Mouse (Mus musculus): ENCODE results near the gene Cnn1.
"Not testable (repeated sequence)": the region's sequence is repeated elsewhere in the genome, so short reads cannot be mapped to it uniquely, and the experiment has no call there.

The Cnn1 gene

GRCm38 (mm10) chr9:22075778-22076177, 23.2 kb upstream of the Cnn1 start:
- not testable (repeated sequence) for DNase-seq (ENCODE audit: low spot score in 2 of 2)

GRCm38 (mm10) chr9:22076223-22076622, 22.8 kb upstream of the Cnn1 start:
- no peak for DNase-seq (ENCODE audit: low spot score in 2 of 2)

DNA sequence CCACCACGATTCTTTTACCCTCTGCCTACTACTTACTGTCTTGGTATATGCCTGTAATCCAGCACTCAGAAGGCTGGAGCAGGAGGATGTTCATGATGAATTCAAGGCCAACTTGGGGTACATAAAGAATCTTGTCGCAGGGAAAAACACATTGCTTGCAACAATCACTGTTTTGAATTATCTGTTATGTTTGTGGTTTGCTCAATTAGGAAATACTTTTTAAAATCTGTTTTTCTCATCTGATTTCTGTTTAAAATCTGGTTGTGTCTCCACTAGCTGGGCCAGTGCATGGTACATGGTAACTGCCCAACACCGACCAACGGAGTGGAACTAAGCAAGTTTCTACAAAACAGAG, 14.4 kb upstream of the Cnn1 start:
- DNase-seq (ENCODE audit: low spot score in 2 of 2) = no peak

DNA sequence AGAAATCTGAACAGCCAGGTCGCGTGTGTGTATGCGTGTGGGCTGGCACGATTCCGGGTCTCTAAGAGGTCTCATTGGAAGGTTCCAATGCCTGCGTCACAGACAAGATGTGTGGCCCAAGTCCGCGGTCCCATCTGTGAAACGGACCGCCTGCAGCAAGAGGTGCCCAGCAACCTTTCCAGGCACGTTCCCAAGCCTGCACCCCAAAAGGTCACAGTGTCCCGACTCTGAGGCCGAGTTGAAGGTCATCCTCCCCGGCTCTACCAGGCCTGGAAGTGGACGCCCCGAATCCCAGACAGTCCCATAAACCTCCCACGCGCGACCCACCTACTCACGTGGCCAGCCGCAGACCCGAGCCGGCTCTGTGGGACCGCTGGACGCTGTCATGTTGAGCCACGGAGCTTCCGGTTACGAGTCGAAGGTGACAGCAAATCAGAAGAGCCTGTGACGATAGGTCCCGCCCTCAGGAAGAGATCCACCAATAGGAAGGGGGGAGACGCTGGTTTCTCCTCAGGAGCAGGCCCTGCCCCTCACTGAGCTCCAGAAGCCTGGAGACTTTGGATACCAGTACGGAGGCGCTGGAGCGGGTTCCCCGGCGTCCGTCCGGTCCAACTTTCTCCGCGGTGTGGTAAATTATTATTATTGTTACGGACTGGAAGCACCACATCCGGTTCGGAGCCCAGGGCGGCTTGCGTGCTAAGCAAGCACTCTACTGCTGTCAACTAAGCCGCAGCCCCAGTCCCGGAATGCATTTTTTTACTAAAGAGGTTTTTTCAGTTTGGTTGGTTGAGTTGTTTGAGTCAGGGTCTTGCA, 13.8 kb upstream of the Cnn1 start, which contains the start of gene Ecsit:
Gene Ecsit, minus strand, starts transcription at position 417 of the 813 bp plus-strand sequence.
- peak; percentile 87 to 92 for DNase-seq (ENCODE audit: low spot score in 2 of 2)

- no peak for DNase-seq (ENCODE audit: low spot score in 2 of 2)
Observed at GRCm38 (mm10) chr9:22086012-22086411, 13.0 kb upstream of the Cnn1 start.

GRCm38 (mm10) chr9:22087034-22087618, 11.9 kb upstream of the Cnn1 start:
- DNase-seq (ENCODE audit: low spot score in 2 of 2) = no peak

DNA sequence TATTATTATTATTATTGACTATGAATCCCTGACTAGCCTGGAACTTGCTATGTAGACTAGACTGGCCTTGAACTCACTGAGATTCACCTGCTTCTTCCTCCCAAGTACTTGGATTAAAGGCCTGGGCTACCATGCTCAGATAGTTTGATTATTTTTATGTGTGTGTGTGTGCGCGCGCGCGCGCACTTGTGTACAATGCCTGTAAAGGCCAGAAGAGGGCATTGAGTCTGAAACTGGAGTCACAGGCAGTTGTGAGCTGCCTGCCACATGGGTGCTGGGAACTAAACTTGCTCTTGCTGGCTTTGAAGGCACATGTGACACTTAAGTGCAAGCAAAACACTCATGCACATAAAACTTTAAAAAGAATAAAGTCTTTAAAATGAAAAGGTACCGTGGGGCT, 9.7 kb upstream of the Cnn1 start:
- DNase-seq (ENCODE audit: low spot score in 2 of 2) = no peak

DNA sequence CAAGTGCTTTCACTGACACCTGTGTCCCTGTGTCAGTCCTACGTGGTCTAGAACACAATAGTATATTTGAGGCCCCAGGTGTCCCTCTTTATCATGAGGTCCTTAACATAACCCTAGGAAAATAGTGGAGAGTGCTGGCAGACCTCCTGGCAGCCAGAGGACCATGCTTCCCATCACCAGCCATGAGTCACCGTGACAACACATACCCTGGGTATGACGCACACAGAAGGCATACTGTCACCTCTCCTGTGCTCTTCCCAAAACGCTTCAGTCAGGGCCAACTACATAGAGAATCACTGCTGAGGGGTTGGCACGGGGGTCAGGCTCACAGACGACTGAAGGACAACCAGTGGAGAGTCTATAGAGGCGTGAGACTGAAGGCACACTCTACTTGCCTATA, 9.0 kb upstream of the Cnn1 start:
- DNase-seq (ENCODE audit: low spot score in 2 of 2) = no peak

GRCm38 (mm10) chr9:22092746-22093145, 6.3 kb upstream of the Cnn1 start:
- no peak for DNase-seq (ENCODE audit: low spot score in 2 of 2)

- DNase-seq (ENCODE audit: low spot score in 2 of 2) = peak; percentile 69 to 90
Observed at GRCm38 (mm10) chr9:22095854-22096307, 3.1 kb upstream of the Cnn1 start.

GRCm38 (mm10) chr9:22099922-22100321, 906 bp downstream of the Cnn1 start:
- DNase-seq (ENCODE audit: low spot score in 2 of 2) = no peak

DNA sequence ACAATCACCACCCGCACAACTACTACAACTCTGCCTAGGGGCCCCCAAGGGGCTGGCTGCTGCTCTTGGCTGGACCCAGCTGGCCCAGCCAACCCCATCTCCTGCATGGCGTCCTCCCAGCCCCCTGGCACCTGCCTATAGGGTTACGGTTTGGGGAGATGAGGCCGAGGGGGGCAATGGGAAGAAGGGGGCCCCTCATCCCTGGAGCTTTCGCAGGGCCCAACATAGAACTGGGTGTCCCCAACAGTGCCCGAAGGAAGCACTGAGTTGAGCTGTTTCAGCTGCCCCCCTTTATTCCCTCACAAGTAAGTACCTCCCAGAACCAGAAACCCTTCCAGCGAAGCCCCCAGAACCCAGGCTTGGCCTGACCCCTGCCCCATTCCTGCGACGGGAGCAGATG, 9.2 kb downstream of the Cnn1 start:
- DNase-seq (ENCODE audit: low spot score in 2 of 2) = peak in 1 of 2 experiments; percentile 37

DNA sequence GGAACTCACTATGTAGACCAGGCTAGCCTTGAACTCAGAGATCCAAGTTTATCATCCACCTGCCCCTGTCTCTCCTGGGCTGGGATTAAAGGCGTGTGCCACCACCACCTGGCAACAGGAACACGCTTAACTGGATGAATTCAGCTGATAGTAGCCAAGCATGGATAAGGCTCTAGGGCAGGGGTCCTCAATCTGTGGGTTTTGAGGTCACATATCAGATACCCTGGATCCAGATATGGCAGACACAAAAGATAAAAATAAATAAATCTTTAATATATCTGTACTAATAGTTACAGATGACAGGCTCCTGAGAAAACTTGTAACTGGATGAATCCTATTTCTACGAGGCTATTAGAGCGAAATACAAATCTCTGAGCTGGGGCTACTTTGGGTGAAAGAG, 16.6 kb downstream of the Cnn1 start:
- no peak for DNase-seq (ENCODE audit: low spot score in 2 of 2)

DNA sequence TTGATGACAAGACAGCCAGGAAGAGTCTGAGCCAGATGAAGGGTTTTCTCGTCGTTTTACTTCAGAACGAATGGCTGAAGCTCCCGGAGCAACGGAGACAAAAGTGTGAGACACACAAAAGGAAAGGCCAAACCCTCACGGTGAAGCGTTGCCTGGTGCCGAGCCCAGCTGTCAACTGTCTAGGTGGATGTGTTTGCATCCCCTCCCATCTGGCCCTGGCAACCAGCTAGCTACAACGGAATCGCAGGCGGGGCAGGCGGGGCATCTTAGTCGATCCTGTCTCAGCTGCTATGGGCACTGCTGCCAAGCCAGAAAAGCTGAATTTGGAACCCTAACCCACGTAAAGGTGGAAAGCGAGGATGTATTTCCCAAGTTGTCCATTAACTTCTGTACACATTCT, 17.1 kb downstream of the Cnn1 start:
- DNase-seq (ENCODE audit: low spot score in 2 of 2) = peak in 1 of 2 experiments; percentile 54

DNA sequence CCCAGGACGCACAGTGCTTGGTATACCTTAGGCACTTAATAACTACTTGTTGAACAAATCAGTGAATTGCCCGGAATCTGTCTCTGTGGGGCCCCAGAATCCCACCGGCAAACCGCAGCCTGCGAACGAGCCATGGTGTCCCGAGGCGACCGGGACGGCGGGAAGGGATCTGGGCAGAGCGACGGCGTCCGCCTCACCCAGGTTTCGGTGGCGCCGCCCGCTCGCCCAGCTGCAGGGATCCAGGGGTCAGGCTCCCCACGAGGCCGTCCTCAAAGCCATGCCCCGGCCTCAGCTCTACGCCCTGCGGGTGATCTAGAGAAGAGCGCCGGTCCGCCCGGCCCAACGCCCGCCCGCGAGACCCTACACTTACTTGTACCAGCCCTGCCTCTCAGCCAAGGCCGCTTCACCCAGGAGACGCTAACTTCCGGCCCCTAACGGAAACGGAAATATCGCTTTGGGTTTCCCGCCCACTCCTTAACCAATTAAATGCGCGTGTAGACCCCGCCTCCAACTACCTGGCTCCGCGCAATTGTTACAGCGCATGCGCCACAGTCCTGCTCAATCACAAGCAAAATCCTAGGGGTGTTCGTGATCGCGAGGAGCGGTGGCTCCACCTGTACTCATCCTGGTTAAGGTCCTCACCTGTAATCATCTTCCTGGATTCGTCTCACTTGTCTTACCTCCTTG, 17.9 kb downstream of the Cnn1 start, which contains the start of gene Elof1:
Gene Elof1, minus strand, starts transcription at position 433 of the 687 bp plus-strand sequence.
- DNase-seq (ENCODE audit: low spot score in 2 of 2) = peak; percentile 83 to 94

- DNase-seq (ENCODE audit: low spot score in 2 of 2) = peak in 1 of 2 experiments; percentile 81
Observed at GRCm38 (mm10) chr9:22117754-22118456, 18.9 kb downstream of the Cnn1 start.

DNA sequence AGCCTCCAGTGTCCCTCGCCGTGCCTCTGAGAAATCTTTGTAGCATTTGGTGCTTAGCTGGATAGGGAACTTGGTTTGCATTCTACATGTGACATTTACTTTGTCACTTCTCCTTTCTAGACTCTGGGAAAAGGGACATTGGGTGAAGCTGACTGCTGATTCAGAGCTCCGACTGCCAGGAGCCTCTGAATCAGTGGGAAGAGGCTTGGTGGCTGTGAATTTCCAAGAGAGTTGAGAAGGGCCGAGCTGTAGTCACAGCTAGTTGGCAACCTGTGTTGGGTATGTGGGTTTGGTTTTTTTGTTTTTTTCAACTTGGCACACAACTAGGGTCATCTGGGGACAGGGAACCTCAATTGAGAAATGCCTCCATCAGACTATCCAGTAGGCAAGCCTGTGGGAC, 20.5 kb downstream of the Cnn1 start:
- DNase-seq (ENCODE audit: low spot score in 2 of 2) = no peak

DNA sequence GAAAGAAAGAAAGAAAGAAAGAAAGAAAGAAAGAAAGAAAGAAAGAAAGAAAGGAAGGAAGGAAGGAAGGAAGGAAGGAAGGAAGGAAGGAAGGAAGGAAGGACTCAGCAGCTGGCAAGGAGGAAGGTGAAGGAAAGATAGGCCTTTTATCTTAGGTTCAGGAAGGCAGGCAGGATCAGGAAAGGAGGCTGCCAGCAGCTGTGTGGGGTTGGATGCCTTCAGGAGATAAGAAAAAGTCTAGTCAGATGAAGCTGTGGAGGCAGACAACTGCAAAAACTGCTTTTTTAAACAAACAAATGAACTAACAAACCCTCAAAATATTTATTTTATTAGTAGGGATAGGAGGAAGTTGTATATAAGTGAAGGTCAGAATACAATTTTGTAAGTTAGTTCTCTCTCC, 22.5 kb downstream of the Cnn1 start:
- no peak for DNase-seq (ENCODE audit: low spot score in 2 of 2)

- peak in 1 of 2 experiments; percentile 59 for DNase-seq (ENCODE audit: low spot score in 2 of 2)
Observed at GRCm38 (mm10) chr9:22122005-22122404, 23.0 kb downstream of the Cnn1 start.

- peak in 1 of 2 experiments; percentile 71 for DNase-seq (ENCODE audit: low spot score in 2 of 2)
Observed at GRCm38 (mm10) chr9:22123069-22123609, 24.1 kb downstream of the Cnn1 start.

DNA sequence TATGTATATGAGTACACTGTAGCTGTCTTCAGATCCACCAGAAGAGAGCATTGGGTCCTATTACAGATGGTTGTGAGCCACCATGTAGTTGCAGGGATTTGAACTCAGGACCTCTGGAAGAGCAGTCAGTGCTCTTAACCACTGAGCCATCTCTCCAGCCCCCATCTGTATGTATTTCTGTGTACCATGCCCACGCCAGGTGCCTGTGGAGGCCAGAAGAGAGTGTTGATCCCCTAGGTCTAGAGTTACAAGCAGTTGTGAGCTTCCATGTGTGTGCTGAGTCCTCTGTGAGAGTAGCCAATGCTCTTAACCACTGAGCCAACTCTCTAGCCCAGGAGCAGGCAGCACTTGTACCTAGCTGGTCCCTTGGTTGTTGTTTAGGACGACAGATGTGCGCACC, 25.2 kb downstream of the Cnn1 start:
- no peak for DNase-seq (ENCODE audit: low spot score in 2 of 2)

Data from spleen, postnatal 10 days (tissue).